Mouse (Mus musculus) lung, embryonic 14.5 days (tissue): ENCODE results near the gene Art4. TPM values are rescaled to one million over a fixed set of nuclear protein-coding genes. Genes with fewer than 3 reads are reported as not detected.
A peak's percentile ranks its signal among the peaks of the same experiment; 100 is the strongest.
"Not testable (repeated sequence)": the region's sequence is repeated elsewhere in the genome, so short reads cannot be mapped to it uniquely, and the experiment has no call there.

ENCODE experiments used
- ATAC-seq: fragments of 200-750 bp; cut with Nextera tagmentation; 2 replicates; pipeline ENCODE4 v1.8.0; 2017; ENCODE audit warnings: mild to moderate bottlenecking, moderate TSS enrichment, moderate library complexity; ENCODE audit not compliant: insufficient read depth
- DNase-seq: peaks from one replicate; pipeline ENCODE4 v3.0.0-alpha.2; 2015
- H3K27ac ChIP-seq: fragments of 300-500 bp; sonication (generic); 2 replicates; pipeline ENCODE4 v1.5.1; 2014; ENCODE audit warnings: low read depth, mild to moderate bottlenecking, moderate library complexity
- H3K27me3 ChIP-seq: fragments of 300-500 bp; sonication (generic); 2 replicates; pipeline ENCODE4 v1.6.1; 2014; ENCODE audit warnings: low read length, control low read depth; ENCODE audit not compliant: insufficient read depth
- H3K36me3 ChIP-seq: fragments of 300-500 bp; sonication (generic); 2 replicates; pipeline ENCODE4 v1.6.1; 2014; ENCODE audit warnings: control low read depth; ENCODE audit not compliant: insufficient read depth
- H3K4me1 ChIP-seq: fragments of 300-500 bp; sonication (generic); 2 replicates; pipeline ENCODE4 v1.6.1; 2014; ENCODE audit warnings: antibody characterized with exemption, control low read depth; ENCODE audit not compliant: insufficient read depth
- H3K4me2 ChIP-seq: fragments of 300-500 bp; sonication (generic); 2 replicates; pipeline ENCODE4 v1.6.1; 2014; ENCODE audit warnings: mild to moderate bottlenecking
- H3K4me3 ChIP-seq: fragments of 300-500 bp; sonication (generic); 2 replicates; pipeline ENCODE4 v1.5.1; 2014; ENCODE audit warnings: low read depth, low read length
- H3K9ac ChIP-seq: fragments of 300-500 bp; sonication (generic); 2 replicates; pipeline ENCODE4 v1.6.1; 2014
- H3K9me3 ChIP-seq: fragments of 300-500 bp; sonication (generic); 2 replicates; pipeline ENCODE4 v1.6.1; 2016; ENCODE audit warnings: low read depth, low read length, control low read depth
- CTCF ChIP-seq: IDR thresholded peaks from 2 replicates; pipeline ENCODE4 v1.5.1; 2016; ENCODE audit warnings: antibody characterized with exemption, low read depth
- WGBS: fragments of 180-500 bp; shearing (Covaris S2); extraction: QIAGEN DNeasy Blood & Tissue Kit; methylation state at CpG from one replicate; pipeline ENCODE4 v1.1.7; 2014; 5-methylcytosine and 5-hydroxymethylcytosine counted together
- polyA plus RNA-seq: library from polyadenylated mRNA; unstranded; fragments of >200 nt; fragmentation: Nextera tagmentation; extraction: Ambion mirVana; gene quantifications from 2 replicates; pipeline ENCODE4 v1.2.1, GENCODE M21; 2014

Art4 gene
- polyA plus RNA-seq, 1 experiment from 2014 or later = 3.3 TPM

- Histone ChIP-seq H3K9ac (no peak overlapping the region), H3K36me3 (no peaks in the 10 kb centered on the region), H3K4me3 (no peak overlapping the region), H3K27ac (peak overlapping the region; percentile 68), H3K9me3 (no peaks in the 10 kb centered on the region), H3K4me2 (no peak overlapping the region), H3K27me3 (no peaks in the 10 kb centered on the region), H3K4me1 (no peaks in the 10 kb centered on the region)
- TF ChIP-seq CTCF = no peak
- DNase-seq (peak; percentile 84), ATAC-seq (peak; percentile 87)
- 35% methylated on average over 9 of the region's 9 CpGs for WGBS
Observed at GRCm38 (mm10) chr6:136887854-136888253, 30.3 kb upstream of the Art4 start.

- WGBS = 30% methylated on average over 1 of the region's 1 CpGs
- not testable (repeated sequence) for H3K4me1 ChIP-seq, H3K27ac ChIP-seq, DNase-seq, H3K36me3 ChIP-seq, H3K4me2 ChIP-seq, H3K9ac ChIP-seq, H3K27me3 ChIP-seq, H3K9me3 ChIP-seq, H3K4me3 ChIP-seq, ATAC-seq
Observed at GRCm38 (mm10) chr6:136884766-136885165, 27.2 kb upstream of the Art4 start.

GRCm38 (mm10) chr6:136883961-136884360 is 26.4 kb upstream of the Art4 start:
- no peaks in the 10 kb centered on the region for H3K27me3 ChIP-seq
- DNase-seq = no peak
- no peak overlapping the region for H3K4me3 ChIP-seq
- ATAC-seq = no peak
- WGBS = 94% methylated on average over 6 of the region's 6 CpGs
- no peaks in the 10 kb centered on the region for H3K36me3 ChIP-seq
- H3K9ac ChIP-seq = no peak overlapping the region
- H3K27ac ChIP-seq = no peak overlapping the region
- H3K9me3 ChIP-seq = no peaks in the 10 kb centered on the region
- TF ChIP-seq CTCF = no peak
- 0 out of 2 replicates have a peak, but pooled peaks cover 6% of the 10 kb centered on the region for H3K4me1 ChIP-seq
- no peak overlapping the region for H3K4me2 ChIP-seq

- no peak overlapping the region for H3K9ac ChIP-seq
- peak overlapping the region; percentile 48; the same call in 1 of the 2 replicates for H3K27ac ChIP-seq
- DNase-seq (no peak), ATAC-seq (no peak)
- H3K4me3 ChIP-seq = no peak overlapping the region
- H3K4me2 ChIP-seq = no peak overlapping the region
- 69% methylated on average over 3 of the region's 3 CpGs for WGBS
- H3K9me3 ChIP-seq = no peaks in the 10 kb centered on the region
- H3K27me3 ChIP-seq = no peaks in the 10 kb centered on the region
- 0 out of 2 replicates have a peak, but pooled peaks cover 6% of the 10 kb centered on the region for H3K4me1 ChIP-seq
- no peak for TF ChIP-seq CTCF
- H3K36me3 ChIP-seq = no peaks in the 10 kb centered on the region
Observed at GRCm38 (mm10) chr6:136883431-136883915, 25.9 kb upstream of the Art4 start.

GRCm38 (mm10) chr6:136881678-136882077 is 24.1 kb upstream of the Art4 start:
- peak overlapping the region; percentile 48; the same call in 1 of the 2 replicates for H3K27ac ChIP-seq
- DNase-seq = peak; percentile 64
- peak; percentile 57; the same call in 1 of the 2 replicates for ATAC-seq

GRCm38 (mm10) chr6:136875670-136876069 is 18.1 kb upstream of the Art4 start, which contains the start of gene Mgp:
Gene Mgp, minus strand, starts transcription at chr6:136875823.
- Histone ChIP-seq H3K9ac (peak within 1 kb of the TSS; percentile 70), H3K4me1 (peaks cover 7% of the 10 kb centered on the region; the same call in 1 of the 2 replicates), H3K9me3 (no peaks in the 10 kb centered on the region), H3K4me2 (peak within 1 kb of the TSS; percentile 63), H3K27ac (peak within 1 kb of the TSS; percentile 91), H3K27me3 (no peaks in the 10 kb centered on the region), H3K36me3 (peaks cover 12% of the 10 kb centered on the region; the same call in 1 of the 2 replicates), H3K4me3 (peak within 1 kb of the TSS; percentile 46)
- peak; percentile 85 for ATAC-seq
- TF ChIP-seq CTCF = no peak
- peak; percentile 73 for DNase-seq
- 28% methylated on average over 8 of the region's 9 CpGs for WGBS

More at GRCm38 (mm10) chr6:136881678-136882077, 24.1 kb upstream of the Art4 start:
- Histone ChIP-seq H3K4me2 (no peak overlapping the region), H3K9ac (no peak overlapping the region), H3K4me1 (0 out of 2 replicates have a peak, but pooled peaks cover 6% of the 10 kb centered on the region), H3K27me3 (no peaks in the 10 kb centered on the region), H3K9me3 (no peaks in the 10 kb centered on the region), H3K4me3 (no peak overlapping the region), H3K36me3 (no peaks in the 10 kb centered on the region)
- WGBS = 31% methylated on average over 8 of the region's 8 CpGs
- TF ChIP-seq CTCF = no peak

- Histone ChIP-seq H3K27ac (peak overlapping the region; percentile 91), H3K4me1 (peaks cover 7% of the 10 kb centered on the region; the same call in 1 of the 2 replicates), H3K9ac (peak overlapping the region; percentile 46), H3K4me3 (peak overlapping the region; percentile 46), H3K4me2 (peak overlapping the region; percentile 63), H3K36me3 (peaks cover 12% of the 10 kb centered on the region; the same call in 1 of the 2 replicates), H3K27me3 (no peaks in the 10 kb centered on the region), H3K9me3 (no peaks in the 10 kb centered on the region)
- 24% methylated on average over 8 of the region's 8 CpGs for WGBS
- peak; percentile 57 for ATAC-seq
- TF ChIP-seq CTCF = no peak
- peak; percentile 87 for DNase-seq
Observed at GRCm38 (mm10) chr6:136874599-136874998, 17.1 kb upstream of the Art4 start.
